Mouse (Mus musculus) gastrocnemius, adult 8-10 months (tissue): Measurements from ENCODE around the gene Atp6v0a1. TPM values are rescaled to one million over a fixed set of nuclear protein-coding genes. Genes with fewer than 3 reads are reported as not detected.

Experiments used
- DNase-seq, 2 experiments: peaks; one replicate each; pipeline ENCODE4 v3.0.0; 2022; ENCODE audit warnings: low spot score in 2 of 2
- total RNA-seq, 4 experiments: library from RNA; stranded (reverse); gene quantifications; 2 replicates each; pipeline ENCODE4 v1.2.4; 2022

Gene Atp6v0a1
- total RNA-seq, 4 experiments from 2014 or later = 62.0 to 79.8 (median 66.8) TPM

- DNase-seq = peak in 1 of 2 experiments; percentile 56
Observed at GRCm38 (mm10) chr11:101060126-101060525, 50.9 kb downstream of the Atp6v0a1 start.

- no peak for DNase-seq
Observed at GRCm38 (mm10) chr11:101061049-101061448, 51.8 kb downstream of the Atp6v0a1 start.

- DNase-seq = peak in 1 of 2 experiments; percentile 57
Observed at GRCm38 (mm10) chr11:101062165-101062884, 53.1 kb downstream of the Atp6v0a1 start.

- no peak for DNase-seq
Observed at GRCm38 (mm10) chr11:101062971-101063675, 53.9 kb downstream of the Atp6v0a1 start.

GRCm38 (mm10) chr11:101063676-101064327 is 54.5 kb downstream of the Atp6v0a1 start:
- peak; percentile 76 to 77 for DNase-seq

GRCm38 (mm10) chr11:101064462-101064861 is 55.2 kb downstream of the Atp6v0a1 start:
- no peak for DNase-seq

- DNase-seq = no peak
Observed at GRCm38 (mm10) chr11:101065002-101065401, 55.8 kb downstream of the Atp6v0a1 start.

GRCm38 (mm10) chr11:101066549-101067412 is 57.5 kb downstream of the Atp6v0a1 start:
- peak; percentile 76 to 77 for DNase-seq

- DNase-seq = peak; percentile 92 to 96
Observed at GRCm38 (mm10) chr11:101069391-101070188, 60.3 kb downstream of the Atp6v0a1 start, which contains the start of gene Naglu. Gene Naglu, plus strand, starts transcription at chr11:101070012.

GRCm38 (mm10) chr11:101070189-101070527 is 60.9 kb downstream of the Atp6v0a1 start:
- no peak for DNase-seq

GRCm38 (mm10) chr11:101070987-101071386 is 61.7 kb downstream of the Atp6v0a1 start:
- no peak for DNase-seq

GRCm38 (mm10) chr11:101071810-101072428 is 62.7 kb downstream of the Atp6v0a1 start:
- no peak for DNase-seq

- no peak for DNase-seq
Observed at GRCm38 (mm10) chr11:101078121-101078520, 68.9 kb downstream of the Atp6v0a1 start, which contains the start of gene Hsd17b1. Gene Hsd17b1, plus strand, starts transcription at chr11:101078411.

GRCm38 (mm10) chr11:101079746-101080145 is 70.5 kb downstream of the Atp6v0a1 start:
- DNase-seq = no peak

- DNase-seq = no peak
Observed at GRCm38 (mm10) chr11:101080421-101080820, 71.2 kb downstream of the Atp6v0a1 start.

GRCm38 (mm10) chr11:101081659-101082058 is 72.4 kb downstream of the Atp6v0a1 start:
- no peak for DNase-seq

GRCm38 (mm10) chr11:101082208-101083082 is 73.2 kb downstream of the Atp6v0a1 start, which contains the start of gene Coasy:
Gene Coasy, plus strand, starts transcription at chr11:101082565.
- DNase-seq = peak; percentile 59 to 72

GRCm38 (mm10) chr11:101083083-101083697 is 73.9 kb downstream of the Atp6v0a1 start:
- DNase-seq = no peak
